Mouse (Mus musculus) erythroblast, embryonic 14.5 days (primary cell): ENCODE data around the gene Eif4g3.

ENCODE experiments used
- GATA1 ChIP-seq: IDR thresholded peaks from 2 replicates; pipeline ENCODE4 v1.6.1; 2012; ENCODE audit warnings: low read length, inconsistent platforms, mixed read lengths
- TAL1 ChIP-seq: IDR thresholded peaks from 3 replicates; pipeline ENCODE4 v1.6.1; 2012; ENCODE audit warnings: low read length, inconsistent platforms, mixed read lengths

- TF ChIP-seq GATA1: no peak
- no peak for TF ChIP-seq TAL1
Observed at GRCm38 (mm10) chr4:138037896-138038295, 45.1 kb downstream of the Eif4g3 start.
